Mouse (Mus musculus) forebrain, embryonic 16.5 days (tissue): ENCODE data around the gene Pla2g6. TPM values are rescaled to one million over a fixed set of nuclear protein-coding genes. Genes with fewer than 3 reads are reported as not detected.

Experiments
- ATAC-seq: fragments of 200-750 bp; cut with Nextera tagmentation; 2 replicates; pipeline ENCODE4 v1.8.0; 2017; ENCODE audit warnings: mild to moderate bottlenecking, moderate library complexity
- H3K27ac ChIP-seq: fragments of 300-500 bp; sonication (generic); 2 replicates; pipeline ENCODE4 v1.5.1; 2014; ENCODE audit warnings: low read length, control low read depth
- H3K27me3 ChIP-seq: fragments of 300-500 bp; sonication (generic); replicated peaks from 2 replicates; pipeline ENCODE4 v1.6.1; 2014; ENCODE audit warnings: low read length; ENCODE audit not compliant: control insufficient read depth, insufficient read depth
- H3K36me3 ChIP-seq: fragments of 300-500 bp; sonication (generic); 2 replicates; pipeline ENCODE4 v1.6.1; 2014; ENCODE audit not compliant: control insufficient read depth, insufficient read depth
- H3K4me1 ChIP-seq: fragments of 300-500 bp; sonication (generic); replicated peaks from 2 replicates; pipeline ENCODE4 v1.6.1; 2014; ENCODE audit warnings: low read length; ENCODE audit not compliant: control insufficient read depth, insufficient read depth
- H3K4me2 ChIP-seq: fragments of 300-500 bp; sonication (generic); 2 replicates; pipeline ENCODE4 v1.6.1; 2014; ENCODE audit warnings: mild to moderate bottlenecking, low read length, control low read depth
- H3K4me3 ChIP-seq: fragments of 300-500 bp; sonication (generic); replicated peaks from 2 replicates; pipeline ENCODE4 v1.5.1; 2014; ENCODE audit warnings: mild to moderate bottlenecking, low read length, control low read depth
- H3K9ac ChIP-seq: fragments of 300-500 bp; sonication (generic); replicated peaks from 2 replicates; pipeline ENCODE4 v1.6.1; 2014; ENCODE audit warnings: low read depth, low read length, control low read depth
- H3K9me3 ChIP-seq: fragments of 300-500 bp; sonication (generic); 2 replicates; pipeline ENCODE4 v1.6.1; 2016; ENCODE audit warnings: low read length; ENCODE audit not compliant: control insufficient read depth
- WGBS: fragments of 180-500 bp; shearing (Covaris S2); extraction: QIAGEN DNeasy Blood & Tissue Kit; methylation state at CpG from one replicate; pipeline ENCODE4 v1.1.7; 2014; 5-methylcytosine and 5-hydroxymethylcytosine counted together
- polyA plus RNA-seq: library from polyadenylated mRNA; unstranded; fragments of >200 nt; fragmentation: Nextera tagmentation; extraction: Ambion mirVana; gene quantifications from 2 replicates; pipeline ENCODE4 v1.2.1, GENCODE M21; 2015

Pla2g6 gene
- polyA plus RNA-seq, 1 experiment from 2014 or later, result 31.0 TPM

- no peak overlapping the region for H3K27ac ChIP-seq
- no peak overlapping the region for H3K4me2 ChIP-seq
- H3K4me1 ChIP-seq, result no peaks in the 10 kb centered on the region
- 92% methylated on average over 7 of the region's 7 CpGs for WGBS
- H3K4me3 ChIP-seq, result no peak overlapping the region
- no peaks in the 10 kb centered on the region for H3K9me3 ChIP-seq
- H3K27me3 ChIP-seq, result no peaks in the 10 kb centered on the region
- H3K9ac ChIP-seq, result no peak overlapping the region
- ATAC-seq, result no peak
- H3K36me3 ChIP-seq, result no peaks in the 10 kb centered on the region
Observed at GRCm38 (mm10) chr15:79287091-79287490, 41.1 kb downstream of the Pla2g6 start.

- ATAC-seq, result no peak
- Histone ChIP-seq H3K4me2 (no peak overlapping the region), H3K36me3 (no peaks in the 10 kb centered on the region), H3K9me3 (no peaks in the 10 kb centered on the region), H3K27me3 (no peaks in the 10 kb centered on the region), H3K4me1 (no peaks in the 10 kb centered on the region), H3K4me3 (no peak overlapping the region), H3K27ac (no peak overlapping the region), H3K9ac (no peak overlapping the region)
- 88% methylated on average over 7 of the region's 7 CpGs for WGBS
Observed at GRCm38 (mm10) chr15:79286141-79286540, 42.0 kb downstream of the Pla2g6 start.

- H3K4me1 ChIP-seq, result no peaks in the 10 kb centered on the region
- no peak within 1 kb of the TSS for H3K4me3 ChIP-seq
- ATAC-seq, result no peak
- WGBS, result 69% methylated on average over 10 of the region's 10 CpGs
- no peak within 1 kb of the TSS for H3K9ac ChIP-seq
- no peaks in the 10 kb centered on the region for H3K36me3 ChIP-seq
- no peak within 1 kb of the TSS for H3K4me2 ChIP-seq
- no peaks in the 10 kb centered on the region for H3K27me3 ChIP-seq
- H3K9me3 ChIP-seq, result no peaks in the 10 kb centered on the region
- H3K27ac ChIP-seq, result no peak within 1 kb of the TSS
Observed at GRCm38 (mm10) chr15:79285399-79285798, 42.8 kb downstream of the Pla2g6 start, which contains the start of gene Baiap2l2. Gene Baiap2l2, minus strand, starts transcription at chr15:79285537.

GRCm38 (mm10) chr15:79283371-79283770, 44.8 kb downstream of the Pla2g6 start:
- no peaks in the 10 kb centered on the region for H3K36me3 ChIP-seq
- 87% methylated on average over 4 of the region's 4 CpGs for WGBS
- H3K4me3 ChIP-seq, result no peak overlapping the region
- H3K27ac ChIP-seq, result no peak overlapping the region
- H3K9me3 ChIP-seq, result no peaks in the 10 kb centered on the region
- no peak overlapping the region for H3K4me2 ChIP-seq
- H3K27me3 ChIP-seq, result no peaks in the 10 kb centered on the region
- H3K9ac ChIP-seq, result no peak overlapping the region
- no peaks in the 10 kb centered on the region for H3K4me1 ChIP-seq
- ATAC-seq, result no peak

- ATAC-seq, result no peak
- no peak overlapping the region for H3K9ac ChIP-seq
- no peak overlapping the region for H3K4me2 ChIP-seq
- whole genome bisulfite sequencing, result 85% methylated on average over 5 of the region's 5 CpGs
- H3K27me3 ChIP-seq, result no peaks in the 10 kb centered on the region
- H3K4me3 ChIP-seq, result no peak overlapping the region
- no peak overlapping the region for H3K27ac ChIP-seq
- no peaks in the 10 kb centered on the region for H3K4me1 ChIP-seq
- H3K9me3 ChIP-seq, result no peaks in the 10 kb centered on the region
- H3K36me3 ChIP-seq, result no peaks in the 10 kb centered on the region
Observed at GRCm38 (mm10) chr15:79282434-79282833, 45.8 kb downstream of the Pla2g6 start.

- no peaks in the 10 kb centered on the region for H3K27me3 ChIP-seq
- no peaks in the 10 kb centered on the region for H3K9me3 ChIP-seq
- no peaks in the 10 kb centered on the region for H3K4me1 ChIP-seq
- no peak overlapping the region for H3K4me3 ChIP-seq
- no peak for ATAC-seq
- H3K36me3 ChIP-seq, result no peaks in the 10 kb centered on the region
- 89% methylated on average over 1 of the region's 1 CpGs for WGBS
- no peak overlapping the region for H3K9ac ChIP-seq
- no peak overlapping the region for H3K27ac ChIP-seq
- no peak overlapping the region for H3K4me2 ChIP-seq
Observed at GRCm38 (mm10) chr15:79281389-79281788, 46.8 kb downstream of the Pla2g6 start.

DNA sequence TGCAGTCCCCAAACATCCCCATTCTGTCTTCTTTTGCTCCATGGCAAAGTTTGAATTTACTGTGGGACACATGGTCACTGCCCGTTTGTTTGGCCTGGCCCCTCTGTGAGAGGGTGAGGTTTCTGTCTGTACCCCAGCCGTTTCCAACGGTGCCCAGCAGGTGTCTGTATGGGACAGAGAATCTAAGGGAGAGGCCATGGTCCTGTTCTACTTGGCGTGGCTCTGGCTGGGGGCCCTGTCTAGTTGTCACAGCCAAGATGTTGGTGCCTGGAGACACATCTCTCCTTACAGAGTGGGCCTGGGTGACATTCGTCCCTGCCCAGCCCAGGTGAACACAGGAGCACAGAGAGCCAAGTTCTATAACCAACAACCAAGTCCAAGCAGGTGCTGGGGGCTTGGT, 47.3 kb downstream of the Pla2g6 start:
- Histone ChIP-seq H3K9me3 (no peaks in the 10 kb centered on the region), H3K4me3 (no peak overlapping the region), H3K4me2 (no peak overlapping the region), H3K27me3 (no peaks in the 10 kb centered on the region), H3K4me1 (no peaks in the 10 kb centered on the region), H3K36me3 (no peaks in the 10 kb centered on the region), H3K9ac (no peak overlapping the region), H3K27ac (no peak overlapping the region)
- whole genome bisulfite sequencing, result 59% methylated on average over 5 of the region's 5 CpGs
- no peak for ATAC-seq

GRCm38 (mm10) chr15:79280209-79280608, 48.0 kb downstream of the Pla2g6 start:
- Histone ChIP-seq H3K27me3 (no peaks in the 10 kb centered on the region), H3K4me3 (no peak overlapping the region), H3K36me3 (no peaks in the 10 kb centered on the region), H3K4me1 (no peaks in the 10 kb centered on the region), H3K27ac (no peak overlapping the region), H3K9ac (no peak overlapping the region), H3K4me2 (no peak overlapping the region), H3K9me3 (no peaks in the 10 kb centered on the region)
- ATAC-seq, result no peak
- 18% methylated on average over 6 of the region's 6 CpGs for WGBS

GRCm38 (mm10) chr15:79277728-79278127, 50.5 kb downstream of the Pla2g6 start:
- H3K4me3 ChIP-seq, result no peak overlapping the region
- H3K27me3 ChIP-seq, result no peaks in the 10 kb centered on the region
- no peaks in the 10 kb centered on the region for H3K4me1 ChIP-seq
- no peak overlapping the region for H3K9ac ChIP-seq
- no peaks in the 10 kb centered on the region for H3K9me3 ChIP-seq
- no peak overlapping the region for H3K27ac ChIP-seq
- no peak overlapping the region for H3K4me2 ChIP-seq
- H3K36me3 ChIP-seq, result no peaks in the 10 kb centered on the region
- 68% methylated on average over 10 of the region's 10 CpGs for WGBS
- ATAC-seq, result no peak

DNA sequence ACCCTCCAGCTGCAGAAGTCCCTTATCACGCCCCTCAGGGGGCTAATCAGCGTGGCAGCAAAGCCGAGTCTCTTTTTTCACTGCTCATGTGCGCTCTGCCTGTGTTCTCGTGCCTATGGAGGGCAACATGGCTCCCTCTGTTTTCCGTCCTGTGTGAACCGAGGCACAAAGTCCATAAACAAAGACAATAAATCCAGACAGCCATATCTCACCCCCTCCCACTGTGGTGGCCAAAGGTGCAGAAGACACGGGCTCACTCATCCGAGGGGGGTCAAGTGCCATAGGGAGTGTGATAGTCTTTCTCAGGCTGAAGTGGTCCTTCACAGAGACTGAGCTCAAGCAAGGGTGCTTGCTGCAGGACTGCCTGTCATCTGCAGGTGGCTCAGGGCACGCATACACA, 55.2 kb downstream of the Pla2g6 start:
- H3K36me3 ChIP-seq, result no peaks in the 10 kb centered on the region
- no peak overlapping the region for H3K4me2 ChIP-seq
- 67% methylated on average over 10 of the region's 10 CpGs for WGBS
- H3K4me3 ChIP-seq, result no peak overlapping the region
- no peaks in the 10 kb centered on the region for H3K27me3 ChIP-seq
- no peak overlapping the region for H3K27ac ChIP-seq
- H3K4me1 ChIP-seq, result peaks cover 11% of the 10 kb centered on the region
- H3K9ac ChIP-seq, result no peak overlapping the region
- no peak for ATAC-seq
- no peaks in the 10 kb centered on the region for H3K9me3 ChIP-seq
